Mouse (Mus musculus) liver, adult (tissue): ENCODE results near the gene Gpr179.

Experiments used
- GATA4 ChIP-seq: IDR thresholded peaks from 2 replicates; pipeline ENCODE4 v1.6.1; 2014; ENCODE audit warnings: mild to moderate bottlenecking, low read length; ENCODE audit not compliant: insufficient replicate concordance

Gene Gpr179

GRCm38 (mm10) chr11:97282179-97282578, 69.7 kb downstream of the Gpr179 start:
- TF ChIP-seq GATA4, result no peak
